Mouse (Mus musculus): Measurements from ENCODE around the gene Gm39115.

DNA sequence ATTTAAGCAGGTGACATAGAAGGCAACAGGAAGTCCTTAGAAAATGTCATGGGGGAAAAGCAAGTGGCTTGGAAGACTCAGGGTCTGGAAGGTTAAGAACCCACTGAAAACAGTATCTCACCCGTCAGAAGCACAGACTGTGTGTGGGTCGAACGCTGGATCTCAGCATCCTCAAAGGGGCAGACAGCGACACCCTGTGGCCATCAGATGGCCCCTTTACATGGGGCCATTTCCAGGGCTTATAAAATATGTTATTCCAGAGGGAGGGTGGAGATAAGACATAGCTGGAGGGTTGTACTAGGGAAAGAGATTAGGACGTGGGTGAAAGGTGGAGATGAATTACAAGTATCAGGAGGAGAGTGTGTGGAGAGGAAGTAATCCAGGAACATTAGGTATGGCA is 16.2 kb downstream of the Gm39115 start:
- peak; percentile 27; the same call in 1 of the 2 replicates for TF ChIP-seq CTCF (IDR thresholded peaks at IDR 0.05; ENCODE audit: low read depth)
- TF ChIP-seq EP300 (IDR thresholded peaks at IDR 0.05; ENCODE audit: low read depth), result no peak

All from heart, postnatal 0 days (tissue).